Mouse (Mus musculus): ENCODE results near the gene Hbb-bs.
"Not testable (repeated sequence)": the region's sequence is repeated elsewhere in the genome, so short reads cannot be mapped to it uniquely, and the experiment has no call there.

The Hbb-bs gene

GRCm38 (mm10) chr7:103810746-103811145 lies 17.1 kb downstream of the Hbb-bs start:
- no peak for DNase-seq

- DNase-seq: no peak
Measured at GRCm38 (mm10) chr7:103810296-103810695, 17.6 kb downstream of the Hbb-bs start.

GRCm38 (mm10) chr7:103809801-103810155 lies 18.1 kb downstream of the Hbb-bs start:
- no peak for DNase-seq

GRCm38 (mm10) chr7:103808971-103809800 lies 18.7 kb downstream of the Hbb-bs start:
- no peak for DNase-seq

GRCm38 (mm10) chr7:103808120-103808519 lies 19.8 kb downstream of the Hbb-bs start:
- not testable (repeated sequence) for DNase-seq

- DNase-seq: no peak
Measured at GRCm38 (mm10) chr7:103806856-103807255, 21.0 kb downstream of the Hbb-bs start.

GRCm38 (mm10) chr7:103792669-103793388 lies 35.1 kb downstream of the Hbb-bs start:
- DNase-seq: no peak

GRCm38 (mm10) chr7:103791721-103792120 lies 36.2 kb downstream of the Hbb-bs start, which contains the start of gene Olfr67:
Gene Olfr67, minus strand, starts transcription at chr7:103791821.
- DNase-seq: no peak

GRCm38 (mm10) chr7:103779598-103779997 lies 48.3 kb downstream of the Hbb-bs start, which contains the start of gene Olfr68:
Gene Olfr68, minus strand, starts transcription at chr7:103779698.
- DNase-seq: no peak

GRCm38 (mm10) chr7:103777652-103778051 lies 50.2 kb downstream of the Hbb-bs start:
- DNase-seq: not testable (repeated sequence)

All from cerebellum, adult 11-12 months (tissue).